Mouse (Mus musculus): ENCODE data around the gene Cox19.

GRCm38 (mm10) chr5:139389676-139390061, 38.5 kb upstream of the Cox19 start:
- TF ChIP-seq GATA1 (IDR thresholded peaks at IDR 0.05; ENCODE audit: low read length) (peak; percentile 50; the same call in 1 of the 2 replicates), TAL1 (IDR thresholded peaks at IDR 0.05; ENCODE audit: low read length) (peak; percentile 87)
